Mouse (Mus musculus) limb, embryonic 12.5 days (tissue): ENCODE results near the gene Slc38a9. TPM values are rescaled to one million over a fixed set of nuclear protein-coding genes. Genes with fewer than 3 reads are reported as not detected.

Experiments
- ATAC-seq: fragments of 200-750 bp; cut with Nextera tagmentation; 2 replicates; pipeline ENCODE4 v1.8.0; 2017; ENCODE audit warnings: low read depth, moderate TSS enrichment; ENCODE audit not compliant: insufficient number of reproducible peaks, insufficient read depth, low FRiP score, low TSS enrichment
- H3K27ac ChIP-seq: fragments of 300-500 bp; sonication (generic); 2 replicates; pipeline ENCODE4 v1.5.1; 2016; ENCODE audit warnings: mild to moderate bottlenecking, moderate library complexity
- H3K27me3 ChIP-seq: fragments of 300-500 bp; sonication (generic); 2 replicates; pipeline ENCODE4 v1.6.1; 2016; ENCODE audit warnings: mild to moderate bottlenecking, moderate library complexity
- H3K36me3 ChIP-seq: fragments of 300-500 bp; sonication (generic); 2 replicates; pipeline ENCODE4 v1.6.1; 2016; ENCODE audit warnings: mild to moderate bottlenecking, moderate library complexity
- H3K4me1 ChIP-seq: fragments of 300-500 bp; sonication (generic); replicated peaks from 2 replicates; pipeline ENCODE4 v1.6.1; 2016
- H3K4me2 ChIP-seq: fragments of 300-500 bp; sonication (generic); 2 replicates; pipeline ENCODE4 v1.6.1; 2016; ENCODE audit warnings: mild to moderate bottlenecking, moderate library complexity
- H3K4me3 ChIP-seq: fragments of 300-500 bp; sonication (generic); replicated peaks from 2 replicates; pipeline ENCODE4 v1.5.1; 2016; ENCODE audit warnings: mild to moderate bottlenecking
- H3K9ac ChIP-seq: fragments of 300-500 bp; sonication (generic); replicated peaks from 2 replicates; pipeline ENCODE4 v1.6.1; 2016; ENCODE audit warnings: mild to moderate bottlenecking, moderate library complexity
- H3K9me3 ChIP-seq: fragments of 300-500 bp; sonication (generic); 2 replicates; pipeline ENCODE4 v1.6.1; 2016; ENCODE audit warnings: mild to moderate bottlenecking, moderate library complexity
- WGBS: fragments of 180-500 bp; shearing (Covaris S2); methylation state at CpG from one replicate; pipeline ENCODE4 v1.1.7; 2016; 5-methylcytosine and 5-hydroxymethylcytosine counted together
- polyA plus RNA-seq: library from polyadenylated mRNA; unstranded; fragments of >200 nt; fragmentation: Nextera tagmentation; extraction: Ambion mirVana; gene quantifications from 2 replicates; pipeline ENCODE4 v1.2.1, GENCODE M21; 2016

Slc38a9 gene
- polyA plus RNA-seq, 1 experiment from 2014 or later: 15.6 TPM

- H3K36me3 ChIP-seq: no peaks in the 10 kb centered on the region
- H3K27ac ChIP-seq: no peak overlapping the region
- H3K4me3 ChIP-seq: no peak overlapping the region
- 61% methylated on average over 6 of the region's 6 CpGs for WGBS
- H3K27me3 ChIP-seq: no peaks in the 10 kb centered on the region
- H3K4me2 ChIP-seq: no peak overlapping the region
- H3K9me3 ChIP-seq: no peaks in the 10 kb centered on the region
- no peak overlapping the region for H3K9ac ChIP-seq
- peaks cover 19% of the 10 kb centered on the region for H3K4me1 ChIP-seq
- no peak for ATAC-seq
These were observed 87.4 kb downstream of the Slc38a9 start for GRCm38 (mm10) chr13:112747808-112748430.

DNA sequence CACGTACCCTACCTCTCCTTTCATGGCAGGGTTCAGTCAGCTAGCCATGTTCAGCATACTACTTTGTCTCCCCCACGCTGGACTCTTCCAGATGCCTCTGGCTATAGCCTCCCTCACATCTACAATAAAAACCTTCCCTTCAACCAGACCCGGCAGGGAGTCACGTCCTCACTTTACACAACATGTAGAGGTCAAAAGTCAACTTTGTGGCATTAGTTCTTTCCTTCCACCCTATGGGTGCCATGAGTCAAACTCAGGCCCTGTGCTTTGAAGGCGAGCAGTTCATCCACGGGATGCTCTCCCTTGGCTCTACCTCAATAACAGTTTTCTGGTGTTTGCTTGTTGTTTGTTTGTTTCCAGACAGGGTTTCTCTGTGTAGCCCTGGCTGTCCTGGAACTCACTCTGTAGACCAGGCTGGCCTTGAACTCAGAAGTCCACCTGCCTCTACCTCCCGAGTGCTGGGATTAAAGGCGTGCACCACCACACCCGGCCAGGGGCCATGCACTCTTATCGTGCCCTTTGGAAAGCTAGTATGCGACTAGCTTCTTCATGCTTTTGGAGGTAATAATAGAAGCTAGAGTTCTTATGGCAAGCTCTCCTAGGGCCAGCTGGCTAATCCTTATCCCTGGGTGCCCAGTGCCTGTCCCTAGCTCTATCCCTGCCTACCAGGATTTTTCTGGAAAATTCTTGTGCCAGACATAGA lies 88.4 kb downstream of the Slc38a9 start:
- Histone ChIP-seq H3K9me3 (no peaks in the 10 kb centered on the region), H3K27me3 (no peaks in the 10 kb centered on the region), H3K4me3 (no peak overlapping the region), H3K4me2 (no peak overlapping the region), H3K4me1 (peaks cover 19% of the 10 kb centered on the region), H3K9ac (no peak overlapping the region), H3K27ac (no peak overlapping the region), H3K36me3 (no peaks in the 10 kb centered on the region)
- ATAC-seq: no peak
- WGBS: 80% methylated on average over 11 of the region's 11 CpGs

DNA sequence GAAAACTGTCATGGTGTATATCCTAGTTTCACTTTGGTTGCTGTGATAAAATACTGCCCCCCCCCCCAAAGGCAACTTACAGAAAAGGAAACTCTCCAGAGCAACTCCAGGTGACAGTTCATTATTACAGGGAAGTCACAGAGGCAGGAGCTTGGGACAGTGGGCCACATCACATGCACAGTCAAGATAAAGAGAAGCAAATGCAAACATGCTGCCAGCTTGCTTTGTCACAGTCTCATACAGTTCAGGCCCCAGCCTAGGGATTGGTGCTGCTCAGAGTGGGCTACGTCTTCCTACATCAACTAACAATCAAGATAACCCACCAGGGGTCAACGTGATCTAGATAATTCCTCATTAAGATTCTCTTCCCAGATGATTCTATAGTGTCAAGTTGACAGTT lies 89.3 kb downstream of the Slc38a9 start:
- Histone ChIP-seq H3K4me3 (no peak overlapping the region), H3K9ac (no peak overlapping the region), H3K27ac (no peak overlapping the region), H3K27me3 (no peaks in the 10 kb centered on the region), H3K36me3 (no peaks in the 10 kb centered on the region), H3K4me2 (no peak overlapping the region), H3K9me3 (no peaks in the 10 kb centered on the region), H3K4me1 (peaks cover 25% of the 10 kb centered on the region)
- 87% methylated on average over 2 of the region's 2 CpGs for WGBS
- ATAC-seq: no peak

GRCm38 (mm10) chr13:112751454-112752308 lies 91.1 kb downstream of the Slc38a9 start:
- no peak for ATAC-seq
- Histone ChIP-seq H3K4me2 (peak overlapping the region; percentile 37), H3K4me1 (peaks cover 35% of the 10 kb centered on the region), H3K4me3 (no peak overlapping the region), H3K36me3 (no peaks in the 10 kb centered on the region), H3K27ac (peak overlapping the region; percentile 64), H3K27me3 (no peaks in the 10 kb centered on the region), H3K9me3 (no peaks in the 10 kb centered on the region), H3K9ac (no peak overlapping the region)
- 31% methylated on average over 18 of the region's 18 CpGs for WGBS

DNA sequence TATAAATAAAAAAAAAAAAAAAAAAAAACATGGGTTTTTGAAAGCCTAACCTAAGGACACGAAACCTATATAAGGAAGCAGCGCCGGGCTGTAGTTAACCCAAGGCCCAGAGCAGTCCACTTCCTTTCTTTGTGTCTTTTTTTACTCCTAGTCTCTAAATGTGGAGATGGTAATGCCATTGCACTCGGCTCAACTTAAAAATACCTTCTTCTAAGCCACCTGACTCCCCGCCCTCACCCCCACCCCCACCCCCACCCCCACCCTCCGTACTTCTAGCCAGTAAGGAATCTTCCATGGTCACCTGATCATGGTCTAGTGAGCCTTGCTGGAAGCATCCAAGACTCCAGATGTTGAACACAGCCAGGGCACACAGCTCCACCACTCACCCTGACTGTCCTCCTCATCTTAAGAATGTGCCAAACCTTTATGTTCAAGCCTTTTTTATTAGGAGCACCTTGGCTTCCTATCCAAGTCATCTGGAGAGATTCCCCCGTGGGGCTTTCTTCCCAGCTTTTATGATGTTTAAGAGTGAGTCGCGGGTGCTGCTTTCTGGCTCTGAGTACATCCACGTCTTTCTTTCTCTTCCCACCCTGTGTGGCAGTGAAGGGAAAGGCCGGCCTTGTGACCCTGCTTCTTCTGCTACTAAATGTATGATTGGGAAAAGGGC lies 91.9 kb downstream of the Slc38a9 start:
- no peak for ATAC-seq
- Histone ChIP-seq H3K4me1 (peaks cover 35% of the 10 kb centered on the region), H3K4me3 (no peak overlapping the region), H3K27ac (peak overlapping the region; percentile 32; the same call in 1 of the 2 replicates), H3K36me3 (no peaks in the 10 kb centered on the region), H3K9me3 (no peaks in the 10 kb centered on the region), H3K4me2 (no peak overlapping the region), H3K9ac (no peak overlapping the region), H3K27me3 (no peaks in the 10 kb centered on the region)
- WGBS: 61% methylated on average over 11 of the region's 11 CpGs

- Histone ChIP-seq H3K4me2 (no peak overlapping the region), H3K4me3 (no peak overlapping the region), H3K9me3 (no peaks in the 10 kb centered on the region), H3K4me1 (peaks cover 37% of the 10 kb centered on the region), H3K9ac (no peak overlapping the region), H3K27ac (no peak overlapping the region), H3K27me3 (no peaks in the 10 kb centered on the region), H3K36me3 (no peaks in the 10 kb centered on the region)
- 90% methylated on average over 9 of the region's 9 CpGs for WGBS
- no peak for ATAC-seq
These were observed 93.0 kb downstream of the Slc38a9 start for GRCm38 (mm10) chr13:112753522-112753921.

GRCm38 (mm10) chr13:112754871-112755270 lies 94.3 kb downstream of the Slc38a9 start:
- Histone ChIP-seq H3K4me3 (no peak overlapping the region), H3K36me3 (no peaks in the 10 kb centered on the region), H3K9ac (no peak overlapping the region), H3K9me3 (no peaks in the 10 kb centered on the region), H3K4me1 (peaks cover 49% of the 10 kb centered on the region), H3K27ac (no peak overlapping the region), H3K4me2 (no peak overlapping the region), H3K27me3 (no peaks in the 10 kb centered on the region)
- WGBS: 44% methylated on average over 4 of the region's 4 CpGs
- no peak for ATAC-seq

GRCm38 (mm10) chr13:112755507-112756010 lies 95.0 kb downstream of the Slc38a9 start:
- no peak for ATAC-seq
- peak overlapping the region; percentile 66 for H3K27ac ChIP-seq

DNA sequence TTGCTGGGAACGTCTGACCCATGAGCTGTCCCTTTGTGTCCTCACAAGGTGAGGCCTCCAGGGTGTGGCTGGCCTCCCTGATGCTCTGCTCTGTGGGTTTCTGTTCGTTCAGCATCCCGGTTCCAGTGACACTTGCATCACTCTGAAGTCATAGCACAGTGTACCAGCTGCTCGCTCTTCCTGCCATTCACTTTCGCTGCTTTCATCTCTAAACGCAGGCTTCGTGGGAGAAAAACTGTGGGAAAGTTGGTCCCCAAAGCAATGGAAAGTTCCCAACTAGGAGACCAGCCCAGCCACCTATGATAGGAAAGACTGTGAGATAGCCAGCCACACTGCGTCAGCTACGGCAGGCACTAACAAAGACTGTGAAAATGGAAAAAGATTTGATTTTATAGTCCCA lies 96.8 kb downstream of the Slc38a9 start:
- Histone ChIP-seq H3K27me3 (no peaks in the 10 kb centered on the region), H3K9me3 (no peaks in the 10 kb centered on the region), H3K27ac (no peak overlapping the region), H3K9ac (no peak overlapping the region), H3K4me2 (no peak overlapping the region), H3K4me3 (no peak overlapping the region), H3K4me1 (peaks cover 48% of the 10 kb centered on the region), H3K36me3 (no peaks in the 10 kb centered on the region)
- no peak for ATAC-seq
- WGBS: 81% methylated on average over 9 of the region's 9 CpGs

More at GRCm38 (mm10) chr13:112755507-112756010, 95.0 kb downstream of the Slc38a9 start:
- no peak overlapping the region for H3K4me3 ChIP-seq
- WGBS: 53% methylated on average over 11 of the region's 11 CpGs
- no peaks in the 10 kb centered on the region for H3K27me3 ChIP-seq
- H3K9me3 ChIP-seq: no peaks in the 10 kb centered on the region
- H3K4me1 ChIP-seq: peaks cover 56% of the 10 kb centered on the region
- 0 out of 2 replicates have a peak overlapping the region, but pooled peaks have one; percentile 4 for H3K4me2 ChIP-seq
- no peaks in the 10 kb centered on the region for H3K36me3 ChIP-seq
- no peak overlapping the region for H3K9ac ChIP-seq

- Histone ChIP-seq H3K4me2 (no peak overlapping the region), H3K27me3 (no peaks in the 10 kb centered on the region), H3K36me3 (no peaks in the 10 kb centered on the region), H3K9ac (no peak overlapping the region), H3K4me3 (no peak overlapping the region), H3K27ac (peak overlapping the region; percentile 36; the same call in 1 of the 2 replicates), H3K4me1 (peaks cover 51% of the 10 kb centered on the region), H3K9me3 (no peaks in the 10 kb centered on the region)
- 76% methylated on average over 6 of the region's 6 CpGs for WGBS
- ATAC-seq: no peak
These were observed 98.1 kb downstream of the Slc38a9 start for GRCm38 (mm10) chr13:112758546-112759090.
